8 mouse cellular contexts compared by ENCODE assay signal in genomic region chr2:169633491-169634289, GRCm38 (mm10). TPM values are rescaled to one million over a fixed set of nuclear protein-coding genes. Genes with fewer than 3 reads are reported as not detected.
DNase-seq lines count a peak whose midpoint lies in the region; ATAC-seq lines count a peak whose summit lies in the region.

No protein-coding gene starts in this region.

- DNase-seq in right cerebral cortex, postnatal 10 days (ENCODE audit: low spot score in 2 of 2): peak; percentile 34 to 35
- DNase-seq in right cerebral cortex, adult 2 months (ENCODE audit: low spot score in 2 of 2): no peak
- peak; percentile 58 for DNase-seq in embryonic facial prominence, embryonic 10.5 days (ENCODE audit: low spot score)
- no peak for DNase-seq in spleen, postnatal 36 days (ENCODE audit: low spot score in 2 of 2)

- peak overlapping the region; percentile 89 for H3K9ac ChIP-seq in heart, embryonic 11.5 days (ENCODE audit: low read depth, low read length)
- peak overlapping the region; percentile 88 for H3K9ac ChIP-seq in kidney, embryonic 15.5 days
- H3K9ac ChIP-seq in stomach, embryonic 16.5 days (ENCODE audit: low read length): peak overlapping the region; percentile 95

- H3K4me3 ChIP-seq in embryonic facial prominence, embryonic 10.5 days: peak overlapping the region; percentile 81
- peak overlapping the region; percentile 64 for H3K4me3 ChIP-seq in heart, embryonic 11.5 days (ENCODE audit: low read depth, low read length)
- H3K4me3 ChIP-seq in kidney, embryonic 15.5 days (replicated peaks): peak overlapping the region; percentile 79
- H3K4me3 ChIP-seq in stomach, embryonic 16.5 days (replicated peaks; ENCODE audit: low read length): peak overlapping the region; percentile 80

- no peaks in the 10 kb centered on the region for H3K9me3 ChIP-seq in embryonic facial prominence, embryonic 10.5 days
- no peaks in the 10 kb centered on the region for H3K9me3 ChIP-seq in heart, embryonic 11.5 days (replicated peaks; ENCODE audit: control insufficient read depth, low read length)
- H3K9me3 ChIP-seq in kidney, embryonic 15.5 days (replicated peaks): no peaks in the 10 kb centered on the region
- no peaks in the 10 kb centered on the region for H3K9me3 ChIP-seq in stomach, embryonic 16.5 days (replicated peaks; ENCODE audit: control insufficient read depth, low read length)

- peak overlapping the region; percentile 88 for H3K27ac ChIP-seq in embryonic facial prominence, embryonic 10.5 days (replicated peaks)
- H3K27ac ChIP-seq in heart, embryonic 11.5 days (ENCODE audit: low read depth, low read length): peak overlapping the region; percentile 79
- peak overlapping the region; percentile 94 for H3K27ac ChIP-seq in kidney, embryonic 15.5 days
- H3K27ac ChIP-seq in stomach, embryonic 16.5 days (ENCODE audit: low read length): peak overlapping the region; percentile 96

- no peak for ATAC-seq in heart, embryonic 11.5 days (replicated peaks; ENCODE audit: insufficient number of reproducible peaks, low FRiP score, low TSS enrichment)
- peak; percentile 27 for ATAC-seq in kidney, embryonic 15.5 days (replicated peaks; ENCODE audit: low FRiP score)
- ATAC-seq in megakaryocyte progenitor cell, adult 5-6 weeks (replicated peaks; ENCODE audit: poor library complexity): 0 out of 2 replicates have a peak, but pooled peaks have one; percentile 32
- peak; percentile 41; the same call in 1 of the 2 replicates for ATAC-seq in stomach, embryonic 16.5 days (ENCODE audit: insufficient read depth, low FRiP score)

- H3K4me1 ChIP-seq in embryonic facial prominence, embryonic 10.5 days: peaks cover 41% of the 10 kb centered on the region
- no peaks in the 10 kb centered on the region; the same call in 1 of the 2 replicates for H3K4me1 ChIP-seq in heart, embryonic 11.5 days (ENCODE audit: control insufficient read depth, insufficient read depth, low read length)
- peaks cover 57% of the 10 kb centered on the region for H3K4me1 ChIP-seq in kidney, embryonic 15.5 days
- H3K4me1 ChIP-seq in stomach, embryonic 16.5 days (ENCODE audit: control insufficient read depth, insufficient read depth, low read length): 0 out of 2 replicates have a peak, but pooled peaks cover 7% of the 10 kb centered on the region

- H3K4me2 ChIP-seq in heart, embryonic 11.5 days: peak overlapping the region; percentile 82
- H3K4me2 ChIP-seq in kidney, embryonic 15.5 days: peak overlapping the region; percentile 87
- H3K4me2 ChIP-seq in stomach, embryonic 16.5 days (ENCODE audit: low read depth, low read length): peak overlapping the region; percentile 73

- no peaks in the 10 kb centered on the region for H3K27me3 ChIP-seq in embryonic facial prominence, embryonic 10.5 days (replicated peaks; ENCODE audit: low read depth, poor library complexity, severe bottlenecking)
- no peaks in the 10 kb centered on the region for H3K27me3 ChIP-seq in heart, embryonic 11.5 days (ENCODE audit: control insufficient read depth, insufficient read depth, low read length)
- no peaks in the 10 kb centered on the region for H3K27me3 ChIP-seq in kidney, embryonic 15.5 days
- no peaks in the 10 kb centered on the region for H3K27me3 ChIP-seq in stomach, embryonic 16.5 days (ENCODE audit: control insufficient read depth, insufficient read depth, low read length)

- no peaks in the 10 kb centered on the region for H3K36me3 ChIP-seq in embryonic facial prominence, embryonic 10.5 days (replicated peaks)
- H3K36me3 ChIP-seq in heart, embryonic 11.5 days (ENCODE audit: control insufficient read depth, insufficient read depth, low read length): no peaks in the 10 kb centered on the region
- no peaks in the 10 kb centered on the region for H3K36me3 ChIP-seq in kidney, embryonic 15.5 days
- H3K36me3 ChIP-seq in stomach, embryonic 16.5 days (ENCODE audit: control insufficient read depth, insufficient read depth, low read length): no peaks in the 10 kb centered on the region

- under 1% methylated on average over 38 of the region's 38 CpGs for WGBS in embryonic facial prominence, embryonic 10.5 days
- under 1% methylated on average over 33 of the region's 38 CpGs for WGBS in heart, embryonic 11.5 days (ENCODE audit: insufficient replicate concordance)
- WGBS in kidney, embryonic 15.5 days: under 1% methylated on average over 38 of the region's 38 CpGs
- WGBS in stomach, embryonic 16.5 days: under 1% methylated on average over 38 of the region's 38 CpGs

RNA-seq across cellular contexts. Expression of gene Tshz2, which starts 0.9 kb away (rescaled TPM):
- polyA plus RNA-seq in embryonic facial prominence, embryonic 10.5 days (2016; fragmentation: Nextera tagmentation; extraction: Ambion mirVana): 2.7 and 3.4 TPM in 2 replicates
- 3.3 and 5.3 TPM in 2 replicates for polyA plus RNA-seq in heart, embryonic 11.5 days (2014; fragmentation: Nextera tagmentation; extraction: Ambion mirVana)
- 14.5 and 17.8 TPM in 2 replicates for polyA plus RNA-seq in kidney, embryonic 15.5 days (2015; fragmentation: Nextera tagmentation; extraction: Ambion mirVana)
- total RNA-seq in megakaryocyte progenitor cell, adult 5-6 weeks (2015): not detected in 2 replicates
- not detected in 2 replicates for total RNA-seq in megakaryocyte progenitor cell, adult 5-6 weeks (2017)
- polyA plus RNA-seq in stomach, embryonic 16.5 days (2015; fragmentation: Nextera tagmentation; extraction: Ambion mirVana): 11.2 and 13.5 TPM in 2 replicates

RNA-seq across cellular contexts. Expression of gene Gm11011, which starts 46.1 kb away (rescaled TPM):
- not detected in 2 replicates for polyA plus RNA-seq in embryonic facial prominence, embryonic 10.5 days (2016; fragmentation: Nextera tagmentation; extraction: Ambion mirVana)
- not detected in 2 replicates for polyA plus RNA-seq in heart, embryonic 11.5 days (2014; fragmentation: Nextera tagmentation; extraction: Ambion mirVana)
- polyA plus RNA-seq in kidney, embryonic 15.5 days (2015; fragmentation: Nextera tagmentation; extraction: Ambion mirVana): not detected in 2 replicates
- total RNA-seq in megakaryocyte progenitor cell, adult 5-6 weeks (2015): not detected in 2 replicates
- total RNA-seq in megakaryocyte progenitor cell, adult 5-6 weeks (2017): not detected in 2 replicates
- not detected in 2 replicates for polyA plus RNA-seq in stomach, embryonic 16.5 days (2015; fragmentation: Nextera tagmentation; extraction: Ambion mirVana)

Comparison
In these comparisons a context has a peak if more than half of its experiments do, and no peak if none do; other contexts are left out.
1. DNase-seq: peak in right cerebral cortex, postnatal 10 days (2 of 2) and embryonic facial prominence, embryonic 10.5 days (single experiment); none in right cerebral cortex, adult 2 months (0 of 2) and spleen, postnatal 36 days (0 of 2).
2. Peak in every context shown above with its lines, with median percentiles within 50 percentile points of each other: H3K27ac ChIP-seq, H3K4me3 ChIP-seq, H3K4me2 ChIP-seq and H3K9ac ChIP-seq.